Mouse (Mus musculus) cerebellum, adult 2 months (tissue): ENCODE measurements at regions not wholly inside any gene's neighbourhood (a gene's known extent, or its start where the extent isn't known, plus 50 kb on each side); places are given as distances from the start of the nearest gene placed in this dataset.

Source experiments
- CTCF ChIP-seq: fragments of 200-500 bp; IDR thresholded peaks from 2 replicates; pipeline ENCODE4 v1.5.1; 2011; ENCODE audit warnings: low read depth, mild to moderate bottlenecking, control low read depth, low read length, moderate library complexity, borderline replicate concordance; ENCODE audit not compliant: insufficient read depth
- POLR2A ChIP-seq: fragments of 200-500 bp; IDR thresholded peaks from 2 replicates; pipeline ENCODE4 v1.6.1; 2011; ENCODE audit warnings: low read length, control low read depth, borderline replicate concordance; ENCODE audit not compliant: insufficient read depth

DNA sequence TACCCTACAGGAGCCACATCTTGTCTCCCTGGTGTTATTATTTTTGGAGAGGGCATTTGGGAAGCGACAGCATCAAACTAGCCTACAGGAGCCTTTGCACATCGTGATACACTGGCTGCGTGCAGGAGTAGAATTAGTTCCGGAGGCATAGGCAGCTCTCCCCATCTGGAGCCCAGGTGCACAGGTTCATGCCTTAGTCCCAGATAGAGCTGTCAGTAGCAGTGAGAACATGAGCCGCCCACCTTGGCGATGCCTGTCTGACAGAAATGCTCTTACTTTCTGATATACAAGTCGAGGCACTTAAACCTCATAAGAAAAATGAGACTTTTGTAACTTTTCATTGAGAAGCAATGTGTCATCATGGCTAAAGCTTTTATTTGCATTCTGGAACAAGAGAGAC, 97.6 kb upstream of the Rmdn2 start:
- TF ChIP-seq CTCF (no peak), POLR2A (no peak)
